Mouse (Mus musculus): ENCODE measurements around the gene Ankef1. TPM values are rescaled to one million over a fixed set of nuclear protein-coding genes. Genes with fewer than 3 reads are reported as not detected.

The Ankef1 gene
- polyA plus RNA-seq (2011; ENCODE audit: insufficient read length, low read depth, missing spikeins): 0.51 TPM in 1 of 2 replicates, not detected in the other

DNA sequence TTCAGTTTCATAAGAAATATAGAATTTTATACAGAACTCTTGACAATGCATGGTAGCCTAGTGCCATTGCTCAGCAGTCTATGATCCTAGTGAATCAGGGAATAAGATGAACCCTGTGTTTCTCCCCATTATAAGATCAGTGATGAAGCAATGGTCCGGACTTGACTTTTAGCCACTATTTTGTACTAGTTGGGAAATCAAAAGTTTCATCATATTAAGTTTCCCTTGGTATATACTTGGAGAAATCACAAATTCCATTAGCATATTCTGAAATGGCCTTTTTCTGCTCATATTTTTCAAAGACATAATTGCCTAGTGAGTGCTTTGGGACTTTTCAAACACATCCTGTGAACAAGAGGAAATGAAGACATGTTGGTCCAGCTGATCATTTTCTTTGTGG lies at the start of gene Ankef1:
TSS of gene Ankef1 (plus strand) at position 260 of the 400 bp plus-strand sequence.
- Histone ChIP-seq H3K4me3 (ENCODE audit: insufficient read depth, low read length) (no peak within 1 kb of the TSS), H3K4me1 (ENCODE audit: control insufficient read depth, insufficient read depth, low read length) (no peaks in the 10 kb centered on the region), H3K27ac (ENCODE audit: insufficient read depth, low read length) (no peak within 1 kb of the TSS)
- no peak for TF ChIP-seq POLR2A (IDR thresholded peaks at IDR 0.05; ENCODE audit: low read depth, low read length)
- no peak for TF ChIP-seq CTCF (IDR thresholded peaks at IDR 0.05; ENCODE audit: borderline replicate concordance, insufficient read depth, low read length)

DNA sequence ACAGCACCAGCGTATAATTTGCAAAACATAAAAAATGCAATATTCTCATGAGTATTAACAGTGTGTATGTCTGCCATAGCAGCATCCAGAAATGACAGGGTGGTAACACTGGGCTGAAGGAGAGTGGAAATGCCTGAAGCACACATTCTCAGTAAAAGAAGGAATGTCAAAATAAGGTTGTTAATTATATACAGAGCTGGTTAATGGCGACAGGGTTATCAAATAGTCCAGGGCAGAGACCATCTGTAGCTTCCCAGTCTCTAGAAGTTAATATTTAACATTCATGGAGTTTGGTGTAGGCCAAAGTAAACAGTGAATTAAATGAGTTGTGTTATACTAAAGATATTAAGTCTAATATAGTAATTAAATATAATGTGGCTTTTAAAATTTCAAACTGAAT lies 45.2 kb upstream of the Ankef1 start:
- no peaks in the 10 kb centered on the region for H3K4me1 ChIP-seq (ENCODE audit: control insufficient read depth, insufficient read depth, low read length)
- H3K27ac ChIP-seq (ENCODE audit: insufficient read depth, low read length): no peak overlapping the region
- TF ChIP-seq CTCF (IDR thresholded peaks at IDR 0.05; ENCODE audit: borderline replicate concordance, insufficient read depth, low read length) (no peak), POLR2A (IDR thresholded peaks at IDR 0.05; ENCODE audit: low read depth, low read length) (no peak)
- H3K4me3 ChIP-seq (ENCODE audit: insufficient read depth, low read length): no peak overlapping the region

DNA sequence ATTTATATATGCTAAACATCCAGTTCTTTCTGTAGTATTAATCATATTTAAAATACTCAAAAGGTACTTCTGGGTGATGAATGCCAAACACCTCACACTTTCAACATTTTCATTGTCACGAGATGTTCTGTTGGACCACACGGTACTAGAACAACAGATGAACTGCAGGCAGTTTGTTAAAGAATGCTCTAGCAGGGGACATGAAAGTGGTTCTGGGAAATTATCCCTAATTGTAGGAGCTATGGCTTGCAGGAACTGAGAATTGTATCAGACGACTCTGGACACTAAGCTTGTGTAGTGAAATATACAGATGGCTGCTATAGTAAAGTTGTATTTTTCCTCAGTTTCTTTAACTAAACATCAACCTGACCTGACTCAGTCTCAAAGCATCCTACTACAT lies 44.8 kb upstream of the Ankef1 start:
- H3K4me1 ChIP-seq (ENCODE audit: control insufficient read depth, insufficient read depth, low read length): no peaks in the 10 kb centered on the region
- H3K4me3 ChIP-seq (ENCODE audit: insufficient read depth, low read length): no peak overlapping the region
- H3K27ac ChIP-seq (ENCODE audit: insufficient read depth, low read length): no peak overlapping the region
- TF ChIP-seq POLR2A (IDR thresholded peaks at IDR 0.05; ENCODE audit: low read depth, low read length) (no peak), CTCF (IDR thresholded peaks at IDR 0.05; ENCODE audit: borderline replicate concordance, insufficient read depth, low read length) (no peak)

DNA sequence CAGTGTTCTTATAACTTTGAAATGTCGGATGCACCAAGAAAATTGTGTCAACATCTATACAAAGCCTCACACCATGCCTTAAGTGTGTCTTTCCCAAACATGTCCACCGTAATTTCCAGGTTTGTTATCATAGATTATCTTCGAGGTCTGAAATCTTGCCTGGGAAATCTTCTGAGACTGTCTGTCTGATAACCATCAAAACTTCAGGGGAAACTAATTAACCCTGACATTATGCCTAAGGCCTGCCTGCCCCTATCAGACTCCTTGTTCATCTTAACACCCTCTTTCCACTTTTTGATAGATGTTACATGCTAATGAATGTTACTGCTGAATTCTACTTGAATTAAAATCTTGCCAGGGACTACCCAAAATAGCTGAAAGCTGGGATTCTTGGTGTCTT lies 24.1 kb upstream of the Ankef1 start:
- no peak overlapping the region for H3K27ac ChIP-seq (ENCODE audit: insufficient read depth, low read length)
- H3K4me3 ChIP-seq (ENCODE audit: insufficient read depth, low read length): no peak overlapping the region
- no peak for TF ChIP-seq POLR2A (IDR thresholded peaks at IDR 0.05; ENCODE audit: low read depth, low read length)
- no peak for TF ChIP-seq CTCF (IDR thresholded peaks at IDR 0.05; ENCODE audit: borderline replicate concordance, insufficient read depth, low read length)

DNA sequence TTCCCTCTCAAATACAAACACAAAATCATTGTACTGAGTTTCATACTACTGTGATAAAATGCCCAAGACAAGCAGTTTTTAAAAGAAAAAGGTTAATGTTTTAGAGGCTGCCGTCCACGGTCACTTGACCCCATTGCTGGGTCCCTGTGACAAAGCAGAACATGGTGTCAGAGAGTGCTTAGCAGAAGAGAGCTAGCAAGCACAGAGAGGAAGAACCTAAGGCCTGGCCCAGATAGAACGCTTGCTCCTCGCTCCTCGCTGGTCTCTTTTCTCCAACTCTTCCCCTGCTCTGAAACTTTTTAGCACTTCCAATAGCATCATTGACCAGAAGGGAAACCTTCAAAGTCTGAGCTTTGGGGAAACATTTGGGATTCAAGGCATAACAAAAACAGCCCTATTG lies 19.4 kb upstream of the Ankef1 start:
- H3K27ac ChIP-seq (ENCODE audit: insufficient read depth, low read length): no peak overlapping the region
- H3K4me3 ChIP-seq (ENCODE audit: insufficient read depth, low read length): no peak overlapping the region
- no peaks in the 10 kb centered on the region; the same call in 1 of the 2 replicates for H3K4me1 ChIP-seq (ENCODE audit: control insufficient read depth, insufficient read depth, low read length)
- TF ChIP-seq POLR2A (IDR thresholded peaks at IDR 0.05; ENCODE audit: low read depth, low read length) (no peak), CTCF (IDR thresholded peaks at IDR 0.05; ENCODE audit: borderline replicate concordance, insufficient read depth, low read length) (no peak)

More for the DNA sequence above, 24.1 kb upstream of the Ankef1 start:
- no peaks in the 10 kb centered on the region for H3K4me1 ChIP-seq (ENCODE audit: control insufficient read depth, insufficient read depth, low read length)

DNA sequence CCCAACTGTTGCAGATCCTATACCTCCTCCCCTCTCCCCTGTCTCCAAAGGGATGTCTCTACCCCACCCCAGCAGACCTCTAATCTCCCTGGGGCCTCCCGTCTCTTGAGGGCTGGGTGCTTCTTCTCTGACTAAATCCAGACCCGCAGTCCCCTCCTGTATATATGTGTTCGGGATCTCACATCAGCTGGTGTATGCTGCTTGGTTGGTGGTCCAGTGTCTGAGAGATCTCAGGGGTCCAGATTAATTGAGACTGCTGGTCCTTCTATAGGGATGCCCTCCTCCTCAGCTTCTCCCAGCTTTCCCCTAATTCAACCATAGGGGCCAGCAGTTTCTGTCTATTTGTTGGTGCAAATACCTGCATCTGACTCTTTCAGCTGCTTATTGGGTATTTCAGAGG lies 18.7 kb upstream of the Ankef1 start:
- Histone ChIP-seq H3K4me1 (ENCODE audit: control insufficient read depth, insufficient read depth, low read length) (no peaks in the 10 kb centered on the region; the same call in 1 of the 2 replicates), H3K4me3 (ENCODE audit: insufficient read depth, low read length) (no peak overlapping the region), H3K27ac (ENCODE audit: insufficient read depth, low read length) (no peak overlapping the region)
- TF ChIP-seq POLR2A (IDR thresholded peaks at IDR 0.05; ENCODE audit: low read depth, low read length) (no peak), CTCF (IDR thresholded peaks at IDR 0.05; ENCODE audit: borderline replicate concordance, insufficient read depth, low read length) (no peak)

DNA sequence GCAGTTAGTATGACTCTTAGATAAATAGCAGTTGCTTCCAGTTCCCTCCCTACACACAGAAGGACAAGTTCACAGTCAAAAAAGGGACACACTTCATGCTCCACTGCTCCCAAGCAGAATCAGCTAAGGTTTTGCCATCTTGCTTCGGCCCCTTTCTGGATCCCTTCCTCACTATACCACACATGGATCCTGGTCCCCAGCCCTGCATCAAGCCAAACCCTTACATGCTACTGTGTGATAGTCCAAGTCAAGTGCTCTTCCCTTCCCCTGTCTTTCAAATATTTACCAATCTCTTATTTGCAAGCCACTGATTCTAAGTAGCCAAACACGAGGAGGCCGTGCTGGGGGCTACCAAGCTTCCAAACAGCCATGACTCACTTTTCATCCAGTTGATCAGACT lies 16.8 kb upstream of the Ankef1 start:
- TF ChIP-seq CTCF (IDR thresholded peaks at IDR 0.05; ENCODE audit: borderline replicate concordance, insufficient read depth, low read length) (no peak), POLR2A (IDR thresholded peaks at IDR 0.05; ENCODE audit: low read depth, low read length) (no peak)

DNA sequence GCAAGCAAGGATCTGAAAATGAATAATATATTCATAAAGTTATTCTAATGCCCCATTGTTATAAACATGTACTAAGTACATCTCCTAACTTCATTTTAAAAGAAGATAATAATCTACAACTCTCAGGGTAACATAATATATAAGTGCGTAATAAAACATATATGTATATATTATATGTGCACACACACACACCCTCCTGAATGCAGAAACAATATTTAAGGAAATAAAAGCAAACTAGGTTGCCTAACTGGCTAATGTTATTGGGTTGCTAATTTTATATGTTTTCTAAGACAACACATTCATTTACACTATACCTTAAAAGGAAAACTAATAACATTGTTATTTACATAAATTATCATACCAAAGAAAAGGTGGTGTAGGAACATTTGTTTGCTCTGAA lies 16.3 kb upstream of the Ankef1 start:
- no peaks in the 10 kb centered on the region; the same call in 1 of the 2 replicates for H3K4me1 ChIP-seq (ENCODE audit: control insufficient read depth, insufficient read depth, low read length)
- TF ChIP-seq CTCF (IDR thresholded peaks at IDR 0.05; ENCODE audit: borderline replicate concordance, insufficient read depth, low read length): no peak
- TF ChIP-seq POLR2A (IDR thresholded peaks at IDR 0.05; ENCODE audit: low read depth, low read length): no peak
- H3K27ac ChIP-seq (ENCODE audit: insufficient read depth, low read length): no peak overlapping the region
- no peak overlapping the region for H3K4me3 ChIP-seq (ENCODE audit: insufficient read depth, low read length)

More for the DNA sequence above, 16.8 kb upstream of the Ankef1 start:
- no peak overlapping the region for H3K4me3 ChIP-seq (ENCODE audit: insufficient read depth, low read length)
- H3K4me1 ChIP-seq (ENCODE audit: control insufficient read depth, insufficient read depth, low read length): no peaks in the 10 kb centered on the region; the same call in 1 of the 2 replicates
- H3K27ac ChIP-seq (ENCODE audit: insufficient read depth, low read length): no peak overlapping the region

DNA sequence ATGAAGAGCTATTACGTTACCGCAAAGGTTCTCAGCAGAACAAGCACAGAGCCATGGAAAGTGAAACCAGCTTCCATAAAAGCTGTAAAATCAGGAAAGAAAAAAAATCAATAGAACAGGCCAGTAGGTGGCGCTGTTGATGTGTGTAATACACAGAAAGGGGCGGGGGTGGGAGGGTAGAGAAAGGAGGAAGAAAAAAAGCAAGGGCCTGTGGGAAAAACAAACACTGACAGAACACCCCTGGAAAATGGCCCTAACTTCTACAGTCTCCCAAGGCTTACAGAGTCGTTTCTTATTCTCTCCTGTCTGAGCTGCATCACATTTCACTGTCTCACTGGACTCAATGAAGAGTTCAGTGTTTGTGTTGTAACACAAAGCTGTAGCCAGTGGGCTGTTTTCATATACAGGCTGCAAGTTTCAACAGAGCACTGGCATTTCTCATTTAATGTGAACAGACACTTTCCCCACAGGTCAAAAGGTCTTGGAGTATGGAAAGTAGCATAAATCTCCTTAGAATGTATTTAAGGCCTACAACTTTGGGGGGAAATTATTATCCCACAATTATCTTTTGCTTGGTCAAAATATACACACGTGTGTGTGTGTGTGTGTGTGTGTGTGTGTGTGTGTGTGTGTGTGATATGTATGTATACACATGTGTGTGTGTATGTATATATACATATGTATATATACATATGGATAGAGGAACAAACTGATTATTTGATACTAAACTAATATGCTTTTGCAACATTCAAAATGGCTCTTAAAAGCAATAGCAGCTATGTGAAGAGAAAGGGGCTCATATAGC lies 15.7 kb upstream of the Ankef1 start:
- TF ChIP-seq CTCF (IDR thresholded peaks at IDR 0.05; ENCODE audit: borderline replicate concordance, insufficient read depth, low read length) (no peak), POLR2A (IDR thresholded peaks at IDR 0.05; ENCODE audit: low read depth, low read length) (no peak)
- Histone ChIP-seq H3K4me3 (ENCODE audit: insufficient read depth, low read length) (no peak overlapping the region), H3K27ac (ENCODE audit: insufficient read depth, low read length) (peak overlapping the region; percentile 52), H3K4me1 (ENCODE audit: control insufficient read depth, insufficient read depth, low read length) (no peaks in the 10 kb centered on the region; the same call in 1 of the 2 replicates)

DNA sequence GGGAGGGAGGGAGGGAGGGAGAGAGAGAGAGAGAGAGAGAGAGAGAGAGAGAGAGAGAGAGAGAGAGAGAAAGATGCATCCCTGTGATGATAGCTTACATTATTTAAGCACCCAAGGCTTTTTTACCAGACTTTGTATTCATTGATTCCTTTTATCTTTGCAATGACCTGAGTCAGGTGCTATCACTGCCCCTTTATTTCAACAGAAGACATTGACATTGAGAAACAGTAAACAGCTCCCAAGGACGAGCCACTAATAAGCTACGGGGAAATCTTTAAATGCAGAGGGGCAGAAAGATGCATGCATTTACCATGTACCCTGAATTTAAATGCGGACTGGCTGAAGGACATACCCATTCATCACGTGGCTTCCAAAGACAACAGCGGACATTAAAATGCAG lies 14.7 kb upstream of the Ankef1 start:
- no peak overlapping the region for H3K4me3 ChIP-seq (ENCODE audit: insufficient read depth, low read length)
- H3K4me1 ChIP-seq (ENCODE audit: control insufficient read depth, insufficient read depth, low read length): no peaks in the 10 kb centered on the region; the same call in 1 of the 2 replicates
- TF ChIP-seq POLR2A (IDR thresholded peaks at IDR 0.05; ENCODE audit: low read depth, low read length): no peak
- no peak for TF ChIP-seq CTCF (IDR thresholded peaks at IDR 0.05; ENCODE audit: borderline replicate concordance, insufficient read depth, low read length)
- no peak overlapping the region for H3K27ac ChIP-seq (ENCODE audit: insufficient read depth, low read length)

Measured in embryonic fibroblast, embryonic 13.5 days (primary cell).